Mouse (Mus musculus) stomach, embryonic 14.5 days (tissue): Measurements from ENCODE around the gene Ccdc36. TPM values are rescaled to one million over a fixed set of nuclear protein-coding genes. Genes with fewer than 3 reads are reported as not detected.

Experiments
- ATAC-seq: fragments of 200-750 bp; cut with Nextera tagmentation; 2 replicates; pipeline ENCODE4 v1.8.0; 2017; ENCODE audit warnings: low read depth, moderate TSS enrichment; ENCODE audit not compliant: insufficient number of reproducible peaks, insufficient read depth, low FRiP score
- H3K27ac ChIP-seq: fragments of 300-500 bp; sonication (generic); 2 replicates; pipeline ENCODE4 v1.5.1; 2014; ENCODE audit warnings: mild to moderate bottlenecking, low read length, moderate library complexity, mixed read lengths
- H3K27me3 ChIP-seq: fragments of 300-500 bp; sonication (generic); 2 replicates; pipeline ENCODE4 v1.6.1; 2014; ENCODE audit warnings: low read length, control low read depth, mixed read lengths; ENCODE audit not compliant: control insufficient read depth, insufficient read depth
- H3K36me3 ChIP-seq: fragments of 300-500 bp; sonication (generic); 2 replicates; pipeline ENCODE4 v1.6.1; 2014; ENCODE audit warnings: mild to moderate bottlenecking, control low read depth, low read length, moderate library complexity, mixed read lengths; ENCODE audit not compliant: control insufficient read depth, insufficient read depth
- H3K4me1 ChIP-seq: fragments of 300-500 bp; sonication (generic); 2 replicates; pipeline ENCODE4 v1.6.1; 2014; ENCODE audit warnings: low read length, control low read depth, mixed read lengths; ENCODE audit not compliant: control insufficient read depth, insufficient read depth
- H3K4me2 ChIP-seq: fragments of 300-500 bp; sonication (generic); replicated peaks from 2 replicates; pipeline ENCODE4 v1.6.1; 2014; ENCODE audit warnings: low read depth, low read length, control low read depth
- H3K4me3 ChIP-seq: fragments of 300-500 bp; sonication (generic); 2 replicates; pipeline ENCODE4 v1.5.1; 2014; ENCODE audit warnings: low read depth, low read length, control low read depth
- H3K9ac ChIP-seq: fragments of 300-500 bp; sonication (generic); replicated peaks from 2 replicates; pipeline ENCODE4 v1.6.1; 2014; ENCODE audit warnings: low read depth, mild to moderate bottlenecking, control low read depth, low read length, moderate library complexity, mixed read lengths
- H3K9me3 ChIP-seq: fragments of 300-500 bp; sonication (generic); 2 replicates; pipeline ENCODE4 v1.6.1; 2016; ENCODE audit warnings: low read depth, low read length, control low read depth; ENCODE audit not compliant: control insufficient read depth
- WGBS: fragments of 180-500 bp; shearing (Covaris S2); extraction: QIAGEN DNeasy Blood & Tissue Kit; methylation state at CpG from one replicate; pipeline ENCODE4 v1.1.7; 2014; 5-methylcytosine and 5-hydroxymethylcytosine counted together
- polyA plus RNA-seq: library from polyadenylated mRNA; unstranded; fragments of >200 nt; fragmentation: Nextera tagmentation; extraction: Ambion mirVana; gene quantifications from 2 replicates; pipeline ENCODE4 v1.2.1, GENCODE M21; 2014

The Ccdc36 gene
- polyA plus RNA-seq, 1 experiment from 2014 or later, result 1.9 TPM

GRCm38 (mm10) chr9:108436182-108436581 lies 7.9 kb upstream of the Ccdc36 start, which contains the start of gene BC048562:
Gene BC048562 (plus strand): TSS chr9:108436482.
- Histone ChIP-seq H3K4me1 (no peaks in the 10 kb centered on the region), H3K27me3 (no peaks in the 10 kb centered on the region), H3K9me3 (no peaks in the 10 kb centered on the region), H3K4me3 (no peak within 1 kb of the TSS), H3K27ac (no peak within 1 kb of the TSS), H3K9ac (no peak within 1 kb of the TSS), H3K4me2 (no peak within 1 kb of the TSS), H3K36me3 (no peaks in the 10 kb centered on the region)
- WGBS, result 71% methylated on average over 3 of the region's 3 CpGs
- ATAC-seq, result no peak

DNA sequence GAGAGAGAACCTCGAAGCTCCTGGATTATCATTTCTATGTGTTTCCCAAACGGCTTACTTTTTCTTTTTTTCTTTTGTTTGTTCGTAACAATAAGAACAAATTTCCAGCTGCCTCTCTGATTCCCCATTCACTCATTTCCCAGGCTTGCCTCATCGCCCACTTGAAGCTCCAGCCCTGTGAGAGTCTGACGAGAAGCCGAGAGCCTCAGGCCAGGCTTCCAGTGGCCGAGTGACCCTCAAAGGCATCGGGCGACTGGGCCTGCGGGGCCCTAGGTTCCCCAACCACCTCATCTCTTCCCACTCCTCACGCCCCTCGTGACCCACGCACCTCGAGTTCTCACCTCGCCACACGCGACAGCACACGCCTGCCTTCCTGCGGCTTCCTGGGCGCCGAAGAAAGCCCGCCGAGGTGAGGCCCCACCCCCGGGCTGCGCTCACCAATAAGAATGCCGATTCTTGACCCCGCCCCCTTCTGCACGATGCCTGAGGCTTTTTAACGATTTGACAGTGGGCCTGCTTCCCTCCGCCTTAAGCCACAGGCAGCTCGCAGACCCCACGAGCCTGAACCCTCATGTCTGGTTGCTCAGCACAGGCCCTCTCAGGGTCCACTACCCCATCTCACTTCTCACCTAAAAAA lies 3.3 kb upstream of the Ccdc36 start:
- ATAC-seq, result peak; percentile 49; the same call in 1 of the 2 replicates
- no peak overlapping the region for H3K9ac ChIP-seq
- H3K4me3 ChIP-seq, result peak overlapping the region; percentile 26

DNA sequence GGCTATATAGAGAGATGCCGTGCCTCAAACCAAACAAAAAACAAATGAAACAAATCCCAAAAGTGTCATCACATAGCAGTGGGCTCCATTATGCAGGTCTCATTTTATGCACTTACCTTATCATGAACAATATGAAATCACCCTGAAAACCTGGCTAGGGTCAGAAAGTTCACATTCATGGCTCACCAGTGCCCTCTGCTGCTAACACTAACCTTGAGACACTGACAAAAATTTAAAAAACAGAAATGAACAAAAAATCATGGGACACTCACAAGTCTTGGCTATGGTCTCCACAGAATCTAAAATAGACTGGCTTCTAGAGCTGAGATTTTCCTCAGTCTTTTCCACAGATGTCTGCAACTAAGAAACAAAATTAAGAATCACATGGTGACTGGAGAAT lies 16.1 kb downstream of the Ccdc36 start:
- ATAC-seq, result no peak
- H3K4me2 ChIP-seq, result no peak overlapping the region
- H3K4me1 ChIP-seq, result no peaks in the 10 kb centered on the region
- H3K27ac ChIP-seq, result no peak overlapping the region
- no peaks in the 10 kb centered on the region for H3K27me3 ChIP-seq
- no peaks in the 10 kb centered on the region for H3K9me3 ChIP-seq
- H3K4me3 ChIP-seq, result no peak overlapping the region
- H3K36me3 ChIP-seq, result no peaks in the 10 kb centered on the region
- WGBS, result 71% methylated on average over 1 of the region's 1 CpGs
- no peak overlapping the region for H3K9ac ChIP-seq

More for the DNA sequence above, 3.3 kb upstream of the Ccdc36 start:
- H3K9me3 ChIP-seq, result no peaks in the 10 kb centered on the region
- H3K4me2 ChIP-seq, result peak overlapping the region; percentile 46
- WGBS, result 43% methylated on average over 32 of the region's 32 CpGs
- no peaks in the 10 kb centered on the region for H3K36me3 ChIP-seq
- no peak overlapping the region for H3K27ac ChIP-seq
- H3K4me1 ChIP-seq, result no peaks in the 10 kb centered on the region
- no peaks in the 10 kb centered on the region for H3K27me3 ChIP-seq

DNA sequence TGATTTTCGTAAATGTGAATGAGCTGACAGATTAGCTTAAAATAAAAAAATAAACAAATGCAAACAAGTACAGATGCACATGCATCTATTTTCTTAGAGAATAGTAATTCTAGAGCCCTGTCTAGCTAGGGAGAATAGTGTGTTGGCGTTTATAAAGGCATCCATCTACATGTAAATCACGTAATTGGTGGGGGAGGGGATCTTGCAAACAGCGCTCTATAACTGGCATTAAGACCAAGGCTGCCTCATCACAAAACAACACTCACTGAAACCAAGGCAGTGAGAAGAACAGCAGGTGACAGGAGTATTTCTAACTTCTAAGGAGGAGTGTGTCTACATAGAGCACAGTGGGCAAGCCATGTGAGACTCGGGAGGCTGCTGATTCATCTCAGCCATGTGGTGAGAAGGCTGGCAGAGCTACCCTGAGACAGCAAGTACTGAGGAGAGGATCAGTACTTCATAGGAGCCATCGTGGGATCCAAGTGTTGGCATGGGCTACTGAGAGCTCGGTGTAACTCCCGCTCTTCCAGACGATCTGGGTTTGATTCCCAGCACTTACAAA lies 16.8 kb downstream of the Ccdc36 start:
- no peak for ATAC-seq

DNA sequence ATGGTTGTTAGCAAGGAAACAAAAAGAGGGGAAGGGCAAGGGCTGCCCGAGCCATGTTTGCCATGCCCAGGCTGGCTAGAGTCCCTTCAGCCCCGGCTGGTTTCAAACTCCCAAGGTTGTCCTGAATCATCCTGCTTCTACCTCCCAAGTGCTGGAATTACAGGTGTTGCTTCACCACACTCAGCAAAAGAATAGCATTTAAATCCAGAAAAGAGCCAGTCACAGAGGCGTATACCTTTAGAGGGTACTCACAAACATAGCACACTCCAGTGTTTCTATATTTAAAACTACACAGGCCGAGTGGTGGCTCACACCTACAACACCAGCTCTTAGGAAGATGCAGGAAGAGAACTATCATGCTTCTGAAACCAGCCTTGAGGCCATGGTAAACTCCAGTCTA lies 18.7 kb downstream of the Ccdc36 start:
- no peak overlapping the region for H3K9ac ChIP-seq
- no peaks in the 10 kb centered on the region for H3K27me3 ChIP-seq
- WGBS, result 87% methylated on average over 4 of the region's 4 CpGs
- no peaks in the 10 kb centered on the region for H3K36me3 ChIP-seq
- no peak overlapping the region for H3K27ac ChIP-seq
- no peaks in the 10 kb centered on the region for H3K4me1 ChIP-seq
- H3K9me3 ChIP-seq, result no peaks in the 10 kb centered on the region
- ATAC-seq, result no peak
- no peak overlapping the region for H3K4me3 ChIP-seq
- H3K4me2 ChIP-seq, result no peak overlapping the region

More for the DNA sequence above, 16.8 kb downstream of the Ccdc36 start:
- H3K4me2 ChIP-seq, result no peak overlapping the region
- H3K27ac ChIP-seq, result no peak overlapping the region
- WGBS, result 79% methylated on average over 9 of the region's 9 CpGs
- H3K9ac ChIP-seq, result no peak overlapping the region
- no peaks in the 10 kb centered on the region for H3K9me3 ChIP-seq
- H3K36me3 ChIP-seq, result no peaks in the 10 kb centered on the region
- H3K4me3 ChIP-seq, result no peak overlapping the region
- no peaks in the 10 kb centered on the region for H3K27me3 ChIP-seq
- no peaks in the 10 kb centered on the region for H3K4me1 ChIP-seq

GRCm38 (mm10) chr9:108404451-108404850 lies 23.8 kb downstream of the Ccdc36 start:
- ATAC-seq, result no peak
- H3K27me3 ChIP-seq, result no peaks in the 10 kb centered on the region
- 72% methylated on average over 8 of the region's 8 CpGs for WGBS
- no peaks in the 10 kb centered on the region for H3K4me1 ChIP-seq
- H3K4me2 ChIP-seq, result no peak overlapping the region
- no peak overlapping the region for H3K27ac ChIP-seq
- no peak overlapping the region for H3K4me3 ChIP-seq
- H3K9ac ChIP-seq, result no peak overlapping the region
- no peaks in the 10 kb centered on the region for H3K36me3 ChIP-seq
- no peaks in the 10 kb centered on the region for H3K9me3 ChIP-seq

DNA sequence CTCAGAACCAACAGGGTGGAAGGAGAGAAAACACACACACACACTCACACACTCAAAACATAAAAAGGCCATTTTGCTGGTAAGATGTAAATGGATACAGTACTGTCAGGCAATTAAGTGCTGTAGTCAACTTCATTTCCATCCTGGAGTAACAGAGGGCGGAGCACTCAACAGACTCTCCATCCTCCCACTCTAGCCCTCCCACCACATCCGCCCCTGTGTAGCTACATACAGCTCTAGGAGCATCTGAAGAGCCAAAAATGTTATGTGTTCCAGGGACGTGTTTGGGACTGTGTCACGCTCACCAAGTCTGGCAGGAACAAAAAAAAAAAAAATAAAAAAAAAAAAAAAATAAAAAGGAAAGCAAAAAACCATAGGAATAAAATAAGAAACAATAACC lies 25.2 kb downstream of the Ccdc36 start:
- WGBS, result 75% methylated on average over 4 of the region's 4 CpGs
- no peaks in the 10 kb centered on the region for H3K36me3 ChIP-seq
- H3K27me3 ChIP-seq, result no peaks in the 10 kb centered on the region
- H3K4me2 ChIP-seq, result no peak overlapping the region
- no peaks in the 10 kb centered on the region for H3K9me3 ChIP-seq
- ATAC-seq, result no peak
- H3K4me1 ChIP-seq, result no peaks in the 10 kb centered on the region
- H3K27ac ChIP-seq, result 0 out of 2 replicates have a peak overlapping the region, but pooled peaks have one; percentile 29
- H3K4me3 ChIP-seq, result no peak overlapping the region
- H3K9ac ChIP-seq, result no peak overlapping the region

DNA sequence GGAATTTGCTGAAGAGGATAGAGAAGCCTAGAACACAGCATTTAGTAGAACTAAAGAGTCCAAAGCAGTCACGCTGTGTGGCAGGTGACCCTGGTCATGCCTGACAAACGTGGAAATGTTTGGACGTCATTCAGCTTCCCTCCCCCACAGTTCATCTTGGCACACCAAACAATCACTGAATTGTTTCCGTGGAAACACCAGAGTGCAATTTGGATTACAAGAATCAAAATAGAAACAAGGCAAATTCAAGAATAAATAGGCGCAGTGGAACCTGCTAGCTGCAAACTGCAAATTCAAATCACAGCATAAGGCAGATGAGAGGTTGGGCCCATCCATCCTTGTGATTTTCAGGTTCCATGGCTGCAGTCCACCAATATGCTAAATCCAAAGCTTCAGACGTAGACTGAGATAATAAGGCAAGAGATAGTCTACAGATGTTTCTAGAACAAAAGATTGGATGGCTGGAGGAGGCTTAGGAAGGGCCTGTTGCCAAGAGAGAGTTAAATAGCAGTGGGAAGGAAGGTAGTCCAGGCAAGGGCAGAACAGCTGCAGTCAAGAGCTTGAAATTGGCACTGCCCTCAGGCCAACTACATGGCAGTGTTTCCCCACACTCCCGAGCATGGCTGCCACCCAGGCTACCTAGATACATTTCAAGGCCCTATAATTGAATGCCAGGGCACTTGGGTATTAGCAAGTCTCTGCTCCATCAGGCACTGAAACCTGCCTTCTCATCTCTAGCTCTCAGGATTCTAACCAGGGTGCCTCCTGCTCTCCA lies 26.9 kb downstream of the Ccdc36 start:
- no peaks in the 10 kb centered on the region for H3K36me3 ChIP-seq
- 67% methylated on average over 7 of the region's 7 CpGs for WGBS
- no peak for ATAC-seq

More for the DNA sequence above, 26.9 kb downstream of the Ccdc36 start:
- Histone ChIP-seq H3K9ac (no peak overlapping the region), H3K9me3 (no peaks in the 10 kb centered on the region), H3K27me3 (no peaks in the 10 kb centered on the region), H3K27ac (peak overlapping the region; percentile 64; the same call in 1 of the 2 replicates), H3K4me3 (no peak overlapping the region), H3K4me1 (no peaks in the 10 kb centered on the region), H3K4me2 (no peak overlapping the region)
